Mouse (Mus musculus): ENCODE measurements around the gene Fgfr2. TPM values are rescaled to one million over a fixed set of nuclear protein-coding genes. Genes with fewer than 3 reads are reported as not detected.
A peak's percentile ranks its signal among the peaks of the same experiment; 100 is the strongest.

The Fgfr2 gene
- polyA plus RNA-seq, 1 experiment from 2014 or later: 92.0 TPM

DNA sequence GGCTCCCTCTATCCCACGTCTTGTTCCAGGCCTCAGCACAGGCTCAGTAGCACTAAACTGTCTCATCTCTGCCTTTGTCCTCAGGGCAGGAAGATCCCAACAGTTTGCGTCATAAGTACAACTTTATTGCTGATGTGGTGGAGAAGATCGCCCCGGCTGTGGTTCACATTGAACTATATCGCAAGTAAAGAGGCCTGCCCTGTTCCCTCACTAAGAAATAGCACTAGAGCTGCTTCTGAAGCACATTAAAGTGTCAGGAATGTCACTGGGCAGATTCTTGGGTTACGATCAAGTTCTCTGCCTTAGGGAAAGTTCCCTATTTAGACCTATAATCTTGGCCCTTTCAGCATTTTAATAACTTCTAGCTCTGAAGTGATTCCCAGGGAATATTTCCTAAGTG, 2161.7 kb downstream of the Fgfr2 start:
- WGBS: 95% methylated on average over 6 of the region's 6 CpGs
- H3K4me1 ChIP-seq (ENCODE audit: control insufficient read depth, insufficient read depth, low read length): no peaks in the 10 kb centered on the region
- H3K9me3 ChIP-seq (ENCODE audit: control insufficient read depth, low read length): no peaks in the 10 kb centered on the region
- DNase-seq (ENCODE audit: low spot score, missing footprints) (peak; percentile 45), ATAC-seq (ENCODE audit: low FRiP score) (no peak)
- no peak overlapping the region for H3K9ac ChIP-seq (ENCODE audit: low read length)
- H3K4me2 ChIP-seq: no peak overlapping the region
- no peak overlapping the region for H3K4me3 ChIP-seq (ENCODE audit: low read depth, low read length)
- H3K27me3 ChIP-seq (ENCODE audit: control insufficient read depth, insufficient read depth, low read length): no peaks in the 10 kb centered on the region
- H3K36me3 ChIP-seq (ENCODE audit: control insufficient read depth, insufficient read depth, low read length): no peaks in the 10 kb centered on the region
- H3K27ac ChIP-seq (ENCODE audit: low read depth, low read length): no peak overlapping the region

DNA sequence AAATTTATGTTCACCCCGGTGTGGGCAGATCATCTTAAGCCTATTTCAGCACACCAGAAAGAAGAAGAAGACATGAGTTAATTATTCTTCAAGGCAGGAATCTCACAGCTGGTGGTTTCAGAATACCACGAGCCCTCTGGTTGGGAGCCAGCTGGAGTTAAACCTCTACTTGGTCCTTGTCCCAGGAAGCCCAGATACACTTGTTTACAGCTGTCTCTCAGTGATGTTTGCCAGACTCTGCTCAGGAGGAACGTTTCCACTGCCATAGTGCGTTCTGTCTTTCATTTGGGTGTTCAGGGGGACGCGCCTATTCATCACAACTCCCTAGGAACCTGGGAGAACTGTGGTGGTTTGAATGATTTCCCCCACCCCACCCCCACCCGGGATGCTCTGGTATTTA, 2163.3 kb downstream of the Fgfr2 start:
- DNase-seq (ENCODE audit: low spot score, missing footprints): peak; percentile 66
- 65% methylated on average over 7 of the region's 7 CpGs for WGBS

DNA sequence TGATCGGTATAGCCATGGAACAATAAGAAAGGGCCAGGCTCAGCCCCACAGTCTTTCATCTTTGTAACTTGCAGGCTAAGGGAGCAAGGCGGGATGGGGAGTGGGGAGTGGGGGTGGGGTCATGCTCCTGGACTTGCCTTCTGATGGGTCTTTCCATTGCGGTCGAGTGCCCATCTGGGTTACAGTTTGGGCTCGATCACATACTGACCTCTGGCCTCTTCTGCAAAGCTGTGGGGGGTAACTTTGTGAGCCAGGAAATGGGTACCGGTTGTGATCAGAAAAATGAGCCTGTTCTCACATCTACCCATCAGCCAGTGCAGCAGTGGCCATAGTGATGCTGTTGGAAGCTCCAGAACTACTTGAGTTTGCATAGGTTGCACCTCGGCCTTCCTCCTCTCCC, 2164.6 kb downstream of the Fgfr2 start:
- DNase-seq (ENCODE audit: low spot score, missing footprints) (peak; percentile 41), ATAC-seq (ENCODE audit: low FRiP score) (no peak)
- WGBS: 69% methylated on average over 7 of the region's 7 CpGs
- Histone ChIP-seq H3K9me3 (ENCODE audit: control insufficient read depth, low read length) (no peaks in the 10 kb centered on the region), H3K4me1 (ENCODE audit: control insufficient read depth, insufficient read depth, low read length) (no peaks in the 10 kb centered on the region), H3K36me3 (ENCODE audit: control insufficient read depth, insufficient read depth, low read length) (no peaks in the 10 kb centered on the region), H3K4me3 (ENCODE audit: low read depth, low read length) (no peak overlapping the region), H3K27ac (ENCODE audit: low read depth, low read length) (no peak overlapping the region), H3K9ac (ENCODE audit: low read length) (no peak overlapping the region), H3K27me3 (ENCODE audit: control insufficient read depth, insufficient read depth, low read length) (no peaks in the 10 kb centered on the region), H3K4me2 (no peak overlapping the region)

More for the DNA sequence above, 2163.3 kb downstream of the Fgfr2 start:
- Histone ChIP-seq H3K4me3 (ENCODE audit: low read depth, low read length) (no peak overlapping the region), H3K4me1 (ENCODE audit: control insufficient read depth, insufficient read depth, low read length) (no peaks in the 10 kb centered on the region), H3K4me2 (no peak overlapping the region), H3K9ac (ENCODE audit: low read length) (no peak overlapping the region), H3K36me3 (ENCODE audit: control insufficient read depth, insufficient read depth, low read length) (no peaks in the 10 kb centered on the region), H3K27me3 (ENCODE audit: control insufficient read depth, insufficient read depth, low read length) (no peaks in the 10 kb centered on the region), H3K9me3 (ENCODE audit: control insufficient read depth, low read length) (no peaks in the 10 kb centered on the region), H3K27ac (ENCODE audit: low read depth, low read length) (no peak overlapping the region)
- no peak for ATAC-seq (ENCODE audit: low FRiP score)

DNA sequence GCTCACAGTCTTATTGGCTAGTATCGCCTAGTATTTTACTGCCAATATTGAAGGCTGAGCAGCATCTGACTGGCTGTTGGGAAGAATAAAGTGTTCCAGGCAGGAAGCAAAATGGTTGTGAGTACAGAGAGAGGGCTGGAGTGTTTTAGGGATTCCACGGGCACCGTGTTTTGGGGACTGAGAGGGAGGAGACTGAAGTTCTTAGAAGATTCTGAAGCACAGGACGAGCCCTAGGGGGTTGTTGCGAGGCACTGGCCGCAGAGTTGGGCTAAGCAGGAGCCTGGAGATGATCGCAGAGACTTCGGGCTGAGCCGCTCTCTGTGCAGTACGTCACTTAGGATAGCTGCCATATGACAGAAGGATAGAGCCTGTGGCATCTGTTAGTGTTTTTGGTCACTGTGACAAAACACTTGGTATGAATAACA, 2169.0 kb downstream of the Fgfr2 start:
- WGBS: 83% methylated on average over 10 of the region's 10 CpGs

DNA sequence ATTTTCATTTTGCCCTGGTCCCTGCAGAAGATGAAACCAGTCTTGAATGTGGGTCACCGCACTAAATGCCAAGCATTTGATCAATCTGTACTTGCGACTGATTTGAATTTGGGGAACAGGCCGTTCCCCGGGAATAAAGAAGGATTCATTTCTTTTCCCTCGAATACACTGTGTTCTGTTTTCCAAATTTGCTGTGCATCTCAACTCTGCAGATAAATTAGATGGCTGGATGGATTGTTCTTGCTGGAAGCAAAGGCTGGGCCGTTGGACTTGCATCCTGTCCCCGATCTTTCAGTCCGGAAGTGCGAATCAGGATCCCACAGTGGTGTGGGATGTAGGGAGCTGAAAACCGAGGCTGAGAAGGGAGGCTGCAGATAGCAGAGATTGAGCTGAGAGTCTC, 2169.8 kb downstream of the Fgfr2 start:
- WGBS: 89% methylated on average over 10 of the region's 10 CpGs
- Histone ChIP-seq H3K4me3 (ENCODE audit: low read depth, low read length) (no peak overlapping the region), H3K9ac (ENCODE audit: low read length) (no peak overlapping the region), H3K36me3 (ENCODE audit: control insufficient read depth, insufficient read depth, low read length) (no peaks in the 10 kb centered on the region), H3K27ac (ENCODE audit: low read depth, low read length) (no peak overlapping the region), H3K4me2 (no peak overlapping the region), H3K9me3 (ENCODE audit: control insufficient read depth, low read length) (no peaks in the 10 kb centered on the region), H3K27me3 (ENCODE audit: control insufficient read depth, insufficient read depth, low read length) (no peaks in the 10 kb centered on the region), H3K4me1 (ENCODE audit: control insufficient read depth, insufficient read depth, low read length) (no peaks in the 10 kb centered on the region)
- DNase-seq (ENCODE audit: low spot score, missing footprints) (no peak), ATAC-seq (ENCODE audit: low FRiP score) (no peak)

More for the DNA sequence above, 2169.0 kb downstream of the Fgfr2 start:
- H3K36me3 ChIP-seq (ENCODE audit: control insufficient read depth, insufficient read depth, low read length): no peaks in the 10 kb centered on the region
- no peak overlapping the region for H3K4me2 ChIP-seq
- no peaks in the 10 kb centered on the region for H3K4me1 ChIP-seq (ENCODE audit: control insufficient read depth, insufficient read depth, low read length)
- H3K4me3 ChIP-seq (ENCODE audit: low read depth, low read length): no peak overlapping the region
- H3K27ac ChIP-seq (ENCODE audit: low read depth, low read length): no peak overlapping the region
- no peaks in the 10 kb centered on the region for H3K27me3 ChIP-seq (ENCODE audit: control insufficient read depth, insufficient read depth, low read length)
- no peak overlapping the region for H3K9ac ChIP-seq (ENCODE audit: low read length)
- no peak for DNase-seq (ENCODE audit: low spot score, missing footprints)
- no peaks in the 10 kb centered on the region for H3K9me3 ChIP-seq (ENCODE audit: control insufficient read depth, low read length)
- no peak for ATAC-seq (ENCODE audit: low FRiP score)

DNA sequence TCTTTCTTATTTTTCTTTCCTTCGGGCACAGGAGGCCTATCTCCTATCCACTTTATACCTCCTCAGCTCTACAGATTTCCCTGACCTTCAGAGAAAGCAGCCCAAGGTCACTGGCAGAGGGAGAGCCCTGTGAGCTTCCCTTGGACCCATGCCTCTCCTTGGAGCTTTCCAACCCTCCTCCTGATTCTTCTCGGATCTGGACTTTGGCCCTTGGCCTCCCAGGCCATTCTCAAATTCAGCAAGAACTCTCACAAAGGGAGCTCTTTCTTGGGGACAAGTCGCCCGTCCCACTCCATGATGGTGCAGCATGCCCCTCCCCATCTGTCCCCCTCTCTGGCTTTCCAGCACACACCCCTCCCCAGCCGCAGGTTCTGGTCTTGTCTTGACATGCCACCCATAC, 2172.1 kb downstream of the Fgfr2 start:
- Histone ChIP-seq H3K36me3 (ENCODE audit: control insufficient read depth, insufficient read depth, low read length) (no peaks in the 10 kb centered on the region), H3K4me1 (ENCODE audit: control insufficient read depth, insufficient read depth, low read length) (no peaks in the 10 kb centered on the region), H3K27ac (ENCODE audit: low read depth, low read length) (no peak overlapping the region), H3K27me3 (ENCODE audit: control insufficient read depth, insufficient read depth, low read length) (no peaks in the 10 kb centered on the region), H3K9me3 (ENCODE audit: control insufficient read depth, low read length) (no peaks in the 10 kb centered on the region), H3K4me3 (ENCODE audit: low read depth, low read length) (no peak overlapping the region), H3K9ac (ENCODE audit: low read length) (no peak overlapping the region), H3K4me2 (no peak overlapping the region)
- no peak for ATAC-seq (ENCODE audit: low FRiP score)
- no peak for DNase-seq (ENCODE audit: low spot score, missing footprints)
- 96% methylated on average over 5 of the region's 5 CpGs for WGBS

DNA sequence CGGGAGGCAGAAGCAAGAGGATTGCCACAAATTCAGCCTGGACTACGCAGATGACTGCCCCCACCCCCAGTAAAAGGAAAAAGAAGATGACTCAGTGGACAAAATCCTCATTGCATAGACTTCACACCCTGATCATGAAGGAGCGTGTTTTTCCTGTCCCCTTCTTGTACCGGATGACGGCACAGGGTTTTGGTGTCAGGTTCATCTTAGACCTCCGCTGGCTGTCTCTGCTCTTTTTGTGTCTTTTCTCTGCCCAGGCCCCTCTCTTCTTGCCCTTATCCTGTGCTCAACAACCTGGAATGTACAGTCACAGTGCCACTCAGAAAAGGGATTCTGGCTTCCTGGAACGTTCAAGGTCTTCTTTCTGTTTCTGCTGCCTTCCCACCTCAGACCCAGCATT, 2172.7 kb downstream of the Fgfr2 start:
- Histone ChIP-seq H3K4me2 (no peak overlapping the region), H3K36me3 (ENCODE audit: control insufficient read depth, insufficient read depth, low read length) (no peaks in the 10 kb centered on the region), H3K9me3 (ENCODE audit: control insufficient read depth, low read length) (no peaks in the 10 kb centered on the region), H3K4me1 (ENCODE audit: control insufficient read depth, insufficient read depth, low read length) (no peaks in the 10 kb centered on the region), H3K27me3 (ENCODE audit: control insufficient read depth, insufficient read depth, low read length) (no peaks in the 10 kb centered on the region), H3K9ac (ENCODE audit: low read length) (no peak overlapping the region), H3K4me3 (ENCODE audit: low read depth, low read length) (no peak overlapping the region), H3K27ac (ENCODE audit: low read depth, low read length) (no peak overlapping the region)
- DNase-seq (ENCODE audit: low spot score, missing footprints) (no peak), ATAC-seq (ENCODE audit: low FRiP score) (no peak)
- 93% methylated on average over 7 of the region's 7 CpGs for WGBS

DNA sequence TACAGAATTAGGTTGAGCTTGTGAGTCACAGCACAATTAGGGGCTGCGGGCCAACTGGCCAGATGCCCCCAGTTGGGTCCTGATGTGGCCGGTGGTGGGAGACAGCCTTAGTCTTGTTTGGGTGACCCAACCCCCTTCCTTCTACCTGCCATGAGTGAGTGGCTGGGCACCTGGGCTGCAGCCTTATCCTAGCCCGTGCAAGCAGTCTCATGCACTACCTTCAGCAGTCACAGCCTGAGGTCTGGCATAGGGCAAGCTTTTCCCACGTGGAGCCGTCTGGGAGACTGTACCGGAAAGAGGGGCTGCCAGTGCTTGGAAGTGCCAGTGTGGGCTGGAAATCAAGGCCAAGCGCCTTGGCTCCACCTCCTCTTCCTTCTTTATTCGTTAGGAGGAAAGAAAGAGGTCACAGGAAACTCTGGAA, 2173.8 kb downstream of the Fgfr2 start:
- WGBS: 62% methylated on average over 8 of the region's 8 CpGs

DNA sequence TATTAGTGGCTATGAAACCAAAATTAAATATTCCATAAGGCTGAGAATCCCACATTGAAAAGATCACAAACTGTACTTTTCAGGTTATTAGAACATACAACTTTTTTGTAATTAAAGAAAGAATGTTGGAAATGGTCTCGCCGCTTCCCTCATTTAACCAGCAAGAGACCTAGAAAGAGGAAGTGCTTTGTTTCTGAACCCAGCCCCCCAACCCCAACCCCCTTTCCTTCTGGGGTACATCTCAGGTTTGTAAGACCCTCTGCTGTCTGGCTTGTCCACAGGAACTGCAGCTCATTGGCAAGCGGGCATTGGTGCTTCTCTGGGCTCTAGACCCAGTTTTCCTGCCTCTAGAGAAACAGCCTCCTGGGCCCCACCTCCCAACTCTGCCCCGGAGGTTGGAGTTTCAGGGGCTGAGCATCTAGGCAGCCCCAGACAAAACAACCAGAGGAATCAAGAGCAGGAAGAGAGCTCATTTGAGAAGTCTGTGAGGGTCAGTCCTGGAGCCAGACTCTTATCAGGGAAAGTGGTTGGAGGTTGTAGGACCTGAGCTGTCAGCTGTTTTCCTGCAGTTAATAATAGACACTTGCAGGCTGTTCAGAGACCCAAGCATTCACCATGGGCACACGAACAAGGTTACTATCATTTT, 2174.5 kb downstream of the Fgfr2 start:
- Histone ChIP-seq H3K4me3 (ENCODE audit: low read depth, low read length) (no peak overlapping the region), H3K9me3 (ENCODE audit: control insufficient read depth, low read length) (no peaks in the 10 kb centered on the region), H3K4me1 (ENCODE audit: control insufficient read depth, insufficient read depth, low read length) (no peaks in the 10 kb centered on the region), H3K4me2 (no peak overlapping the region), H3K36me3 (ENCODE audit: control insufficient read depth, insufficient read depth, low read length) (no peaks in the 10 kb centered on the region), H3K27ac (ENCODE audit: low read depth, low read length) (no peak overlapping the region), H3K9ac (ENCODE audit: low read length) (no peak overlapping the region), H3K27me3 (ENCODE audit: control insufficient read depth, insufficient read depth, low read length) (no peaks in the 10 kb centered on the region)
- 72% methylated on average over 5 of the region's 5 CpGs for WGBS
- DNase-seq (ENCODE audit: low spot score, missing footprints) (no peak), ATAC-seq (ENCODE audit: low FRiP score) (no peak)

More for the DNA sequence above, 2173.8 kb downstream of the Fgfr2 start:
- Histone ChIP-seq H3K4me2 (no peak overlapping the region), H3K9ac (ENCODE audit: low read length) (no peak overlapping the region), H3K36me3 (ENCODE audit: control insufficient read depth, insufficient read depth, low read length) (no peaks in the 10 kb centered on the region), H3K4me1 (ENCODE audit: control insufficient read depth, insufficient read depth, low read length) (no peaks in the 10 kb centered on the region), H3K9me3 (ENCODE audit: control insufficient read depth, low read length) (no peaks in the 10 kb centered on the region), H3K27ac (ENCODE audit: low read depth, low read length) (no peak overlapping the region), H3K4me3 (ENCODE audit: low read depth, low read length) (no peak overlapping the region), H3K27me3 (ENCODE audit: control insufficient read depth, insufficient read depth, low read length) (no peaks in the 10 kb centered on the region)
- ATAC-seq (ENCODE audit: low FRiP score): no peak
- DNase-seq (ENCODE audit: low spot score, missing footprints): no peak
